Mouse (Mus musculus) lung, embryonic 14.5 days (tissue): ENCODE measurements around the gene Dnajc27. TPM values are rescaled to one million over a fixed set of nuclear protein-coding genes. Genes with fewer than 3 reads are reported as not detected.

Source experiments
- ATAC-seq: fragments of 200-750 bp; cut with Nextera tagmentation; 2 replicates; pipeline ENCODE4 v1.8.0; 2017; ENCODE audit warnings: mild to moderate bottlenecking, moderate TSS enrichment, moderate library complexity; ENCODE audit not compliant: insufficient read depth
- DNase-seq: peaks from one replicate; pipeline ENCODE4 v3.0.0-alpha.2; 2015
- H3K27ac ChIP-seq: fragments of 300-500 bp; sonication (generic); 2 replicates; pipeline ENCODE4 v1.5.1; 2014; ENCODE audit warnings: low read depth, mild to moderate bottlenecking, moderate library complexity
- H3K27me3 ChIP-seq: fragments of 300-500 bp; sonication (generic); 2 replicates; pipeline ENCODE4 v1.6.1; 2014; ENCODE audit warnings: low read length, control low read depth; ENCODE audit not compliant: insufficient read depth
- H3K36me3 ChIP-seq: fragments of 300-500 bp; sonication (generic); 2 replicates; pipeline ENCODE4 v1.6.1; 2014; ENCODE audit warnings: control low read depth; ENCODE audit not compliant: insufficient read depth
- H3K4me1 ChIP-seq: fragments of 300-500 bp; sonication (generic); 2 replicates; pipeline ENCODE4 v1.6.1; 2014; ENCODE audit warnings: antibody characterized with exemption, control low read depth; ENCODE audit not compliant: insufficient read depth
- H3K4me2 ChIP-seq: fragments of 300-500 bp; sonication (generic); 2 replicates; pipeline ENCODE4 v1.6.1; 2014; ENCODE audit warnings: mild to moderate bottlenecking
- H3K4me3 ChIP-seq: fragments of 300-500 bp; sonication (generic); 2 replicates; pipeline ENCODE4 v1.5.1; 2014; ENCODE audit warnings: low read depth, low read length
- H3K9ac ChIP-seq: fragments of 300-500 bp; sonication (generic); 2 replicates; pipeline ENCODE4 v1.6.1; 2014
- H3K9me3 ChIP-seq: fragments of 300-500 bp; sonication (generic); 2 replicates; pipeline ENCODE4 v1.6.1; 2016; ENCODE audit warnings: low read depth, low read length, control low read depth
- CTCF ChIP-seq: IDR thresholded peaks from 2 replicates; pipeline ENCODE4 v1.5.1; 2016; ENCODE audit warnings: antibody characterized with exemption, low read depth
- WGBS: fragments of 180-500 bp; shearing (Covaris S2); extraction: QIAGEN DNeasy Blood & Tissue Kit; methylation state at CpG from one replicate; pipeline ENCODE4 v1.1.7; 2014; 5-methylcytosine and 5-hydroxymethylcytosine counted together
- polyA plus RNA-seq: library from polyadenylated mRNA; unstranded; fragments of >200 nt; fragmentation: Nextera tagmentation; extraction: Ambion mirVana; gene quantifications from 2 replicates; pipeline ENCODE4 v1.2.1, GENCODE M21; 2014

Gene Dnajc27
- polyA plus RNA-seq, 1 experiment from 2014 or later: 8.7 TPM

DNA sequence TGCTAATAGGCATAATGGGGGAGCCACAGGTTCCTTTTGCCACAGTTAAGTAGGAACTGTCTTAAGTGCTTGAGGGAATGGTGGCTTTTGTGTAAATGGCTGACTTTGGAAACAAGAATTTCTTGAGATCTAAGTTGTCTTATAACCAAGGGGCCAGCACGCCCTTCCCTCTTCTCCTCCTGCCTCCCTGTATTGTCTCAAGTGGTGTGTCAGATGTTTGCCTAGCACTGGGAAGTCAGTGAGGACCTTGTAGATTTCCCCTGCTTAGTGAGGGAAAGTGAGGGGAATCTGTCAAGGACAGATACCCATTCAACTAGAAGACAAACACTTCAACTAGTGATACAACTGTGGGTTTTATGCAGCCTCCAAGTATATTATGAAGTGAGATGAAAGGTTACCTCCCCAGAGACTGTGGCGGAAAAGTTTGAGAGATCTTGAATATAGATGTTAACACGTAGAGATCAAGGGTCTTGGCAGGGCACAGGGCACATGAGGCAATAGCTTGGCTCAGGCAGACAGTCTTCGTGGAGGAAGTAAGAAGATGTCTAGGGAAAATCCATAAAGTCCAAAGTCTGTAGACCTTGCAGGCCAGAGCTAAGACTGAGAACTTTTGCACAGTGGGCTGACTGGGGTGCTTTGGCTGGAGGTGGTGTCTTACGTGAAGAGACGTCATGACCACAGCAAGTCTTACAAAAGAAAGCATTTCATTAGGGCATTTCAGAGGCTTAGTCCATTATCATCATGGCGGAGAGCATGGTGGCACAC lies 76.7 kb downstream of the Dnajc27 start:
- H3K27me3 ChIP-seq: no peaks in the 10 kb centered on the region
- no peaks in the 10 kb centered on the region for H3K4me1 ChIP-seq
- no peak for DNase-seq
- no peak overlapping the region for H3K9ac ChIP-seq
- no peak overlapping the region for H3K4me3 ChIP-seq
- no peaks in the 10 kb centered on the region for H3K36me3 ChIP-seq
- H3K4me2 ChIP-seq: no peak overlapping the region
- WGBS: 73% methylated on average over 7 of the region's 7 CpGs
- no peak for TF ChIP-seq CTCF
- H3K9me3 ChIP-seq: no peaks in the 10 kb centered on the region
- H3K27ac ChIP-seq: no peak overlapping the region
- ATAC-seq: no peak

Other genes with a start within 250 kb of the Dnajc27 start
- 1.6 and 2.5 TPM in 2 replicates for gene Pomc, start 127.6 kb upstream of the Dnajc27 start, polyA plus RNA-seq
- gene Efr3b, start 43.7 kb upstream of the Dnajc27 start, polyA plus RNA-seq: 4.1 and 4.6 TPM in 2 replicates
- gene Adcy3, start 50.5 kb downstream of the Dnajc27 start, polyA plus RNA-seq: 10.7 and 14.4 TPM in 2 replicates
- 6.6 and 7.6 TPM in 2 replicates for gene Ptrhd1, start 151.4 kb downstream of the Dnajc27 start, polyA plus RNA-seq
- gene Cenpo, start 151.7 kb downstream of the Dnajc27 start, polyA plus RNA-seq: 17.8 and 19.5 TPM in 2 replicates